Mouse (Mus musculus): ENCODE measurements around the gene Gzmg.
A peak's percentile ranks its signal among the peaks of the same experiment; 100 is the strongest.
"Not testable (repeated sequence)": the region's sequence is repeated elsewhere in the genome, so short reads cannot be mapped to it uniquely, and the experiment has no call there.

Gzmg gene

GRCm38 (mm10) chr14:56159479-56159878 is at the start of gene Gzmg:
TSS of gene Gzmg (minus strand) at chr14:56159579.
- not testable (repeated sequence) for DNase-seq

DNA sequence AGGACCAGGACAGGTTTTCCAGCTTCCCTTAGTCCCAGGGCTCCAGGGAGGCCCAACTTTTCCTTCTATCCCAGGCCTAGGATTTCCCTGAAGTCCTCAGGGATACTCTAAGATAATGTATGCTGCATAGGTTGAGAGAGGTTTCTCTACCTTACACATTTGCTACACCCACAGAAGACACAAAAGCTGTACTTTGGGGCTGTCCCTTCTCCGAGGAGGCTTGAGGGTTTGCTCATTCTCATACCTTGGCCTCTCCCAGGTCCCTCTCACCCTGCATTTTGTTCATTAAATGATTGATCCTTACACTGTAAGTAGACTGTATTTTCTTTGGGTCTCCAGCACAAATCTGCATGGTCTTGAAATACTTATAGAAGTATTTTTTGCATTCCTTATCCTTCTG is 46.2 kb upstream of the Gzmg start:
- no peak for DNase-seq

GRCm38 (mm10) chr14:56205021-56205420 is 45.6 kb upstream of the Gzmg start:
- peak; percentile 14 to 66 for DNase-seq

GRCm38 (mm10) chr14:56203975-56204374 is 44.6 kb upstream of the Gzmg start:
- DNase-seq, result peak; percentile 57 to 83

DNA sequence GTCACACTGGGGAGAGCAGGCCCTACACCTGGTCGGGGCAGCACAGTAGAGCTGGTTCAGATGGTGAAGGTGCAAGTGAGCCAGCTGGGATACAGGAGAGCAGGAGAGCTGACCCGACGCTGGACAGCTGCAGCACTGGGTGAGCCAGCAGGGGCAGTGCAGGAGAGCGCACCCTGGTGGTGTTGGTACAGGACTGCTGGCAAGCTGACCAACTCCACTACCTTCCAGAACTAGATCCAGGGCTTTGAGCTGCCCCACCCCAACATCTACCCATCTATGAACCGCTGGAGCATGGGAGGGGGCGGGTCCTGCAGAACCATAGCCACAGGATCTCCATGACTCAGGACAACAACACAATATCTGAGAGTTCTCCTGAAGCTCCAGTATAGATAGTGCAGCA is 27.6 kb upstream of the Gzmg start:
- peak in 1 of 2 experiments; percentile 22 for DNase-seq

DNA sequence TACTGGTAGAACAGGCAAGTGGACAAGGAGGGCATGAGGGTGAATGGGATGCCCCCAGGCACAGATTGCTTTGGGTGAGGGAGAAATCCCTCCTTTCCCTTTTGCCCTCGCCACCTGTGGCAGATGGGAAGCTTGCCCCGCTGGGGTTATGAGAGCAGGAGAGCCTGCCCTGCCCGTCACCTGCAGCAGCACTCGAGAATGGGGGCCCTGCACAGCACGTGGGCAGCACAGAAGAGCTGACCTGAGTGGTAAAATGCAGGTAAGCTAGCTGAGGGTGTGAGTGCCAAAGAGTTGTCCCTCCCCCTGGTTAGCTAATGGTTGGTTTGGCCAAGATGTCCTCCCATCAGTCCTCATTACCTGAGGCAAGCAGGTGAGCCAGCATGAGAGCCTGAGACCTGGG is 27.1 kb upstream of the Gzmg start:
- DNase-seq, result no peak

GRCm38 (mm10) chr14:56177651-56178050 is 18.3 kb upstream of the Gzmg start:
- DNase-seq, result peak; percentile 31 to 75

- no peak for DNase-seq
These were observed 15.1 kb upstream of the Gzmg start, which contains the start of gene Gzmn for GRCm38 (mm10) chr14:56174499-56174898. TSS of gene Gzmn (minus strand) at chr14:56174599.

DNA sequence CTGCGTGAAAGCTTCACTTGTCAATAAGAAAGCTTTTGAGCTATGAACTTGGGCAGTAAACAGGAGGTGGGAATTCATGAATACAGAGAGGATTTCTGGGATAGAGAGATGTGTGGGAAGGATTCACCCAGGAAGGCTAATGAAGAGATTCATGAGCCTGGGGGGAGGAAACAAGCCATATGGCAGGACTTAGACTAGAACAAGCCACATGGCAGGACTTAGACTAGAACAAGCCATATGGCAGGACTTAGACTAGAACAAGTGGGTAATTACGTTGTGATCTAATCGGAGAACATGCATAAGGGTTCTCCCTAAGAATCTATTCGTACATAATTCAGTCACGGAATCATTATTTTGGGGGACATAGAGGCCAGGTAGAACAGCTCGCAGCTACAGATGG is 14.0 kb upstream of the Gzmg start:
- no peak for DNase-seq

DNA sequence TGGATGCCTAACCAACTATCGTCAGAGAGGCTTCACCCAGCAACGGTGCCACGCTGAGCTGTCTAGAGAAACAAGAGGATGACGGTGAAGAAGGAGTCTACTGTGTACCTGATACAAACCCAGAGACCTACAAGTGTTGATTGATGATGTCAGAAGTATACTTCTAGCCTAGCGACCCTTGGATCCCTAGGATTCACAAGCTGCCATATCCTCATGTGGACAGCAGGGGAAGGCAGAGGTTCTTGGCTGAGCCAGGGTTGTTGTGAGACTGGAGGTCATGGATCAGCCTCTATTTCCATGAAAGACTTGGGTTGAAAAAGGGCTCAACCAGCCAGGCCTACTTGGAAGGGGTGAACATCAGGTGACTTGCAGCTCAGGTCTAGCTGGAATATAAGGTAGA is 13.4 kb upstream of the Gzmg start:
- DNase-seq, result no peak

DNA sequence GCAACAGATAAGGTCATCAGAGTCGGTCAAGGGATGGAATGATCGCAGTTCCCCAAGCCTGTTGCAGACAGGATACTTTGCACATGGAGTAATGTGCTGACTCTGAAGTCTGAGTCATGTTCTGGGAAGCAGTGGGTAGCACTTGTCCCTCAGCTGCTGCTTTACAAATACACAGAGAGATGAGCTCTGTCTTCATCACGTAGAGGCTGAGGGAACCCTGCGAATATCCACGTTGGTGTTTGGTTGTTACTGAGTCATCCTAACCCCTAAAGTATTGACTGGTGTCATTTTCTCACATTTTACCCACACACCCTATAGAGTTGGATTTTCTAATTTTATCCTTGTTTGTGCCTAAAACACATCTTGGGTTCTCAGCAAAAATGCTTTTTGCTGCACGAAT is 8.6 kb upstream of the Gzmg start:
- no peak for DNase-seq

- no peak for DNase-seq
These were observed 2.7 kb upstream of the Gzmg start for GRCm38 (mm10) chr14:56162109-56162508.

GRCm38 (mm10) chr14:56155340-56155739 is 4.0 kb downstream of the Gzmg start:
- peak in 1 of 2 experiments; percentile 4 for DNase-seq

DNA sequence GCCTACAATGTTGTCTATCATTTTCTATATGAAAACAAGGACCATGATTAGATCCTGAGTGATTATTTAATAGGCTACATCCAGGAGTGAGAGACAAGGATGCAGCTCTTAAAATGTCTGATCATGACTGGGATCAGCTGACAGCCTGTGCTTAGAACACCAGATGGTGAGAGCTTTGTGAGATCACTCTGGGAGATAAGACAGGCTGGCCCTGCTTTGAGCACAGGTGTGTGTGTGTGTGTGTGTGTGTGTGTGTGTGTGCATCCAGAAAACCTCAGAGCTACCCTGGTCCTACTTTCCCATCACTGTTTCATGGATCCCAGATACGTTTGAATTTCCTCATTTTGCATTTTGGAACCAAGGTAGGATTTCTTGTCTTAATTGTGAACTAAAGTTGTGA is 25.7 kb downstream of the Gzmg start:
- not testable (repeated sequence) for DNase-seq

DNA sequence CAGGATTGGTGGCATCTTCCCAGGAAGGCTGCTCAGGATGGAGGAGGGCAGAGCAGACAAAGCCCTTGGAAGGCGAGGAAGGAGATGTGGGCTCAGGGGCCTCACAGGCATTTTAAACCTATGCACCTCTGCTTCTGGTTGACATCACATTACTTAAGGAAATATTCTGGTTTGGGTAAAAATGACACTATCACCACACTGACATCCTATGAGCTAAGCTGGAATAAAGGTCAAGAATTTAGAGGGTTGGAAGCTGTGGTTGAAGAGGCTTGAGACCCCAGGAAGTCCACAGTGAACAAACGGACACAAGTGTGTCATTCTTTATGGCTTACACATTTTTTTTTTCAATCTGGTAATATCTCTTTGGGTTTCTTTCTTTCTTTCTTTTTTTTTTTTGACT is 26.9 kb downstream of the Gzmg start, which contains the start of gene Gzmd:
Gene Gzmd (minus strand): TSS at position 101 of the 400 bp plus-strand sequence.
- not testable (repeated sequence) for DNase-seq

DNA sequence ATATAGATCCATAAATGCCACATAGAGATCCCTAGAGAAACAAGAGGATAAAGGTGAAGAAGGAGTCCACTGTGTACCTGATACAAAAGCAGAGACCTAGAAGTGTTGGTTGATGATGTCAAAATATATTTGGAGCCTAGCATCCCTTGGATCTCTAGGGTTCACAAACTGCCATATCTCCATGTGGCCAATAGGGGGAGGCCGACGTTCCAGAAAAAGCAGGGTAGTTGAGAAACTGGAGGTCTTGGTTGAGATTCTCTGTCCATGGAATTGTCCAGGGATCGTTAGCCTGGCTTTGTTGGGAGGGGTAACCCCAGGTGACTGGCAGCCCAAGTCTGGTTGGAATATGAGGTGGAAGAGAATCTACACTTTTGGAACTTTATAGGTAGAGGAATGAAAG is 31.0 kb downstream of the Gzmg start:
- DNase-seq, result no peak

DNA sequence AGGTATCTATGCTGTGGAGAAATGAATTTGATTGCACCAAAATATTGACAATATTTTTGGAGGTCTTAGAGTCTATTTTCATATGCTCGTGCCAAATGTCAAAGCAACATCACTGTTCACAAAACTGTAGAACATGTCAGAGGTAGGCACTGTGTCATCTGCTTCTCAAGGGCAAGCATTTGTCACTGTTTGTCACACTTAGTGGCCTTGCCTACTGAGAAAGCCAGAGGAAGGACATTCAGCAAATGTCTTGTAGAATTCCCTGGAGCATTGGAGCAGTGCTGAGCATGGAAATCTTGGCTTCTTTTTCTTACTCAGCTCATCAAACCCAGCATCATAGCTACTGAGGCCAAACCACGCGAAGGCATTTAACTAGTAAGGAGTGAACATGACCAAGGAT is 35.9 kb downstream of the Gzmg start:
- no peak for DNase-seq

DNA sequence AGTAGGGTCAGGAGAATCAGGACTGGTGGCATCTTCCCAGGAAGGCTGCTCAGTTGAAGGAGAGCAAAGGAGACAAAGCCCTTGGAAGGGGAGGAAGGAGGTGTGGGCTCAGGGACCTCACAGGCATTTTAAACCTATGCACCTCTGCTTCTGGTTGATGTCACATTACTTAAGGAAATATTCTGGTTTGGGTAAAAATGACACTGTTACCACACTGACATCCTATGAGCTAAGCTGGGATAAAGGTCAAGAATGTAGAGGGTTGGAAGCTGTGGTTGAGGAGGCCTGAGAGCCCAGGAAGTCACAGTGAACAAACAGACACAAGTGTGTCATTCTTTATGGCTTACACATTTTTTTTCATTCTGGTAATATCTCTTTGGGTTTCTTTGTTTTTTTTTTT is 38.9 kb downstream of the Gzmg start, which contains the start of gene Gzme:
Gene Gzme (minus strand): TSS at position 101 of the 400 bp plus-strand sequence.
- DNase-seq, result no peak

GRCm38 (mm10) chr14:56115531-56116310 is 43.7 kb downstream of the Gzmg start:
- DNase-seq, result not testable (repeated sequence)
